Mouse (Mus musculus): ENCODE measurements around the gene Nfic.

Gene Nfic

DNA sequence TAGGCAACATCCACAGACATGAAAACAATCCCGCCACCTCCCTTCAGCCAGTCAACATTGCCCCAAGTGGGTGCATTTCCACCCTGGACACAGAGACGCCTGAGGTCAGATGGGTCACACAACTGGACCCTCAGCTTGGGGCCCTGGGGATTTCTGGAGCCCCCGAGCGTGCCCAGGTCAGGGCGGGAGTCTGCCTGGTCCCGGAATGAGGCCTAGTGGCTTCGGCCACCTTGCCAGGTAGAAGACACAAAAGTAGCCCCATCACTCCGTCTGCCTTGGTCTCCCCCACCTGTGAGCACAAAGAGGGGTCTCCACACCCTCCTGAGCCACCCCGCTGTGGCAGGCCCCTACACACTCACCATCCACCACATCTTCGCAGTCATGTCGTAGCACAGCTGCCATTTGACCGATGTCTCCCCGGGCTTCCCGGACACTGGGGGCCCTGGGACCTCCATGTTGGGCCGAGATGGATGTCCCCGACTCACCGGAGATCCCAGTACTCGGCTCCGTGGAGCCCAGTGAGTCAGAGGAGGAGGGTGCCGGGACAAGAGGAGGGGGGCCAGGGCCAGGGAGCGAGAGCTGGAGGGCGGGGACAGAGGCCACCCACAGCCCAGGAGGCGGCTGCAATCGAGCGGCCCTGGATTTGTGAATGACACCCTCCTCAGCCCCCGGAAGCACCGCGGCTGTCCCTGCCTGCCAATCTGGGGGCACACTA, at the start of gene Nfic:
Nfic (minus strand) TSS at position 455 of the 715 bp plus-strand sequence.
- DNase-seq (ENCODE audit: low read depth, low spot score): no peak

DNA sequence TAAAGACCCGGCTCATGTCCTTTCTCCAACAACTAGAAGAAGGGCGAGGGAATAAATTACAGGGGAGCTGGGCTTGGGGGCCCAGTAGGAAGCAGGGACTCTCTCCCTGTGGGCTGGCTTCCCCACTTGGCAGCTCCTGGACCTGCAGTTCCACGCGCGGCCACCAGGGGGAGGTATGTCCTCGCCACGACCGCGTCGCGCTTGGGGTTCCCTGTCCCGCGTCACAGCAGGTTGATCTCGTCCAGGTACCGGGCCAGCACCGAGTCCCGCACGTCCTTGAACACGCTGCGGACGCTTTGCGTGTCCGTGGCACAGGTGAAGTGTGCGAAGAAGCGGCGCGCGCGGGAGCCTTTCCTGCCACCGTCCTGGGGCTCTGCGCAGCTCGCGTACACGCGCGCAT, 47.2 kb upstream of the Nfic start:
- DNase-seq (ENCODE audit: low read depth, low spot score): peak; percentile 61

DNA sequence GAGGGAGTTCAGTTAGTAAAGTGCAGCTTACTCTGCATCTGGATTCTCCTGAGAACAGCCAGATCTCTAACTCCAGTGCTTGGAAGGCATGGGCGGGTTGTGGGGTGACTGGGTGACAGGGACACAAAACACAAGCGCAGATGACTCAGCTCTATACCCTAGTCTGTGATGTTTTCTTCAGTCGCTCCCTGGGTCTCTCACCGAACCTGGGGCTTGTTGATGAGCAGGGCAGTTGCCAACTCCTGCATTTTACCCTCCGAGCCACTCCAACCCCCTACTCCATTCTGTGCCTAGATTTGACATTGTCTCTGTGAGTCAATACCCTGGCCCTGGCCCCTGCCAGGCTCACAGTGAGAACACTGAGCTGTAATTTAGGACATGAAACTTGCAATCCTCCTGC, 46.4 kb upstream of the Nfic start:
- no peak for DNase-seq (ENCODE audit: low read depth, low spot score)

DNA sequence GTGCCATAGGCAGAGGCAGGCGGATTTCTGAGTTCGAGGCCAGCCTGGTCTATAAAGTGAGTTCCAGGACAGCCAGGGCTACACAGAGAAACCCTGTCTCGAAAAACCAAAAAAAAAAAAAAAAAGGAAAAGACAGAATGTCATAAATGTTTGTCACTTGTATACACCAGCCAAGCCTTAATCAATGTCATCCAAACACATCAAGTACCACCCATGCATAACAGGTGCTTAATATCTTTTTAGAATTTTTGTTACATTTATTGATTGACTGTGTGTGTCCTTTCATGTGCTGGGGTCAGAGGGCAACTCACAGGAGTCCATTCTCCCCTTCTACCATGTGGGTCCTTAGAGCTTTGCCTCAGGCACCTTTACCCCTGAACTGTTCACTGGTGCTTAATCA, 44.6 kb upstream of the Nfic start, which contains the start of gene S1pr4:
S1pr4 (minus strand) TSS at position 101 of the 400 bp plus-strand sequence.
- no peak for DNase-seq (ENCODE audit: low read depth, low spot score)

DNA sequence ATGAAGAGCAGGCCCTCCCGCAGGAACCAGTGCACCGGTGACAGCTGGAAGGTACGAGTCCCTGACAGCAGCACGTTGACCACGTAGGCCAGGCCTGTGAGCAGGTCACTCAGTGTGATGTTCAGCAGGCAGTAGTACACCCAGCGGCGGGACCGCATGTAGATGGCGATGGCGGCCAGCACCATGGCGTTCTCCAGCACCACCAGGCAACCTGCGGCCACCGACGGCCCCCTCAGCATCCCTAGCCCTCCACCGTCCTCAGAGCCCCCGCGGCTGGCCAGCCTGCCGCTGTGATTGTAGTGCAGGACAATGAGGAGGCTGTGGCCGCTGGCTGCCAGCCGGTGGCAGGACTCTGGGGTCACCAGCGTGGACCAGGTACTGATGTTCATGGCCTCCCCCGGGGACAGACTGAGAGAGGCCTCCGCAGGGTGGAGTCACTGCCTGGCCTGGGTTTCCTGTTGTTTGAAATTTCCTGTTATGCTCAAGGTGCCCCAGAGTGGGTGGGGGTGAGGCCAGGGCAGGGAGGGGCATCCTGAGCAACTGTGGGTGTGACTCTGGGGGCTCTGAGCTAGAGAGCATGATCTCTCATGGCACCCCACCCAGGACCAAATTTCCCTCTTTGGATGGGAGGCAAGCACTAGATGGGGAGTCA, 43.9 kb upstream of the Nfic start:
- DNase-seq (ENCODE audit: low read depth, low spot score): no peak

DNA sequence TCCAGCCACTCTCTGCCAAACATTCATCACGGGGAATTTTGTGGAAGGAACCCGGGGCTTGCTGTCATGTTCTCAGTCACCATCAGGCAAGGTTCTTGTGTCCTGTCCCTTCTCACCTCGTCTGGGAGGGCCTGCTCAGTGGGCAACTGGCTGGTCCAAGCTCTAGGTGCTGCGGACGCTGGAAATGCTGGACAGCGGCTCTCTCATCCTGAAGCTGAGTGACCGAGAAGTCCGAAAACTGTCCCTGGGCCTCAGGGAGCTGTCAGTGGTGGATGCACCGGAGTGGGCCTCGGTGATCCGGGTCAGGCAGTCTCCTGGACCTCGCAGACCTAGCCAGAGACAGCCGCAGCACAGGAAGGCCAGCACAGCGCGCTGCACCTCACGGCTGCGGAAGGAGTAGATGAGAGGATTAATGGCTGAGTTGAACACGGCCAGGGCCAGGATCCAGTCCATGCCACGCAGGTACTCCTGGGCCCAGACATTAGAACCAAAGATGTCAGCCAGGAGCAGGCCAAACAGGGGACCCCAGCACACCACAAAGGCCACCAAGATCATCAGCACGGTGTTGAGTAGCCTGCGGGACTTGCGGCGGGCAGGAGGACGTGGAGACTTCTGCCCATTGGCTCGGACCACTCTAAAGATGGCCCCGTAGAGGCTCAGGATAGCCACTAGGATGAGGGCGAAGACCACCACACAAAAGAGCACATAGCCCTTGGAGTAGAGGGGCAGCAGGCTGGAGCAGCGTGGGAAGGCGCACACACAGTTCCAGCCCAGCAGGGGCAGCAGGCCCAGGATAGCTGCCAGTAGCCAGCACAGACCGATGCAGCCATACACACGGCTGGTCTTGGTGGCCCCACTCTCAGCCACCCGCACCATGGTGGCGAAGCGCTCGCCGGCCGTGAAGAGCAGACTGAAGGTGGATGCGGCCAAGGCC, 43.1 kb upstream of the Nfic start:
- no peak for DNase-seq (ENCODE audit: low read depth, low spot score)

DNA sequence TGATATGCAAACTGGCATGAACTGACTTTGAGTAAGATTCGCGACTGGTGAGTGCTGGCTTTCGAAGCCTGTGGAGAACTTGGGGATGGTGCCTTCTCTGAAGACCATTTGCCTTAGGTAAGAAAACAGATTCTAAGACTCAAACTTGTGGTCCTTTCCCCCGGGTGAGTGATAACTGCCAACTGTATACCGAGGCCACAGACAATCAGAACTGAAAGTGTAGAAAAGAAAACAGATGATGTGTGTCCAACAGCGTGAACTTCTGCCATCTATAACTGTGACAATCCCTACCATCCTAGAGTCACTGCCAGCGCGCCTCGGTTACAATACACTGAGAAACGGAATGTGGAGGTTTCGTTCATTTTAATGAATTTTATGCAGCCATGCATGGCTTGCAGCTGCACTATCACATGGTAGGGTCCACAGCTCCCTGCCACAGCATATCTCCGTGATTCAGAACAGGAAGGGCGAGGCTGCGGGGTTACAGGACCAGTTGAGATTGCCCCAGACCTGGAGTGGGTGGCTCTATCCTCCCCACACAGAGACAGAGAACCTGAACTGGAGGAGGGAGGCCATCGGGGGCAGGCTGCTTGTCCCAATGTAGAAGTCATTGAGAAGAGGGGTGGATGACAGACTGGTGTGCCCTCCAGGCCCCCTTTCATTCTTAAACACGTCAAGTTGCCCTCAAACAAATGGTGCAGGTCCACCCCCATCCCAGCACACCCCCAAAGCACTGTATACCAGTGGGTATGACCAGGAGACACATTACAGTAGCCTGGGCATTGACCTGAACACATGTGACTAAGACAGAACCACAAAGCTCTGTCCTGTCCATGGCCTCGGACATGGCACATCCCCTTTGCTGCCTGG, 42.2 kb upstream of the Nfic start:
- DNase-seq (ENCODE audit: low read depth, low spot score): no peak

DNA sequence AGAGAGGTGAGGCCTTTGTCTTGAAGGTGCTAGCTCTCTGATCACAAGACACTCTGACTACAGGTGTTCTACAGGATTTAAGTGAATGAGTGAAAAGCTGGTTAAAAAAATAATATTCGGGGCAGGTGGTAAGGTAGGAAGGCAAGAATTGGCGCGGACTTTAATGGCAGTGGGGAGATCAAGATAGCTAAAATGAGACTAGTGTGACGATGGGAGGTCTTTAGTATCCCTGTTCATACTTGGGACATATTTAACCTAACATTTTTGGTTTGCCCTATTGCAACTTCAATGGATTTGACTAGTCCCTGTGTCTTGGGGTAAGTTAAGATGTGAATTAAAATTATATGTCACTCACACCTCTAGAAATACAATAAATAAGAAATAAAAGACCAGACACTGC, 41.5 kb upstream of the Nfic start:
- DNase-seq (ENCODE audit: low read depth, low spot score): no peak

DNA sequence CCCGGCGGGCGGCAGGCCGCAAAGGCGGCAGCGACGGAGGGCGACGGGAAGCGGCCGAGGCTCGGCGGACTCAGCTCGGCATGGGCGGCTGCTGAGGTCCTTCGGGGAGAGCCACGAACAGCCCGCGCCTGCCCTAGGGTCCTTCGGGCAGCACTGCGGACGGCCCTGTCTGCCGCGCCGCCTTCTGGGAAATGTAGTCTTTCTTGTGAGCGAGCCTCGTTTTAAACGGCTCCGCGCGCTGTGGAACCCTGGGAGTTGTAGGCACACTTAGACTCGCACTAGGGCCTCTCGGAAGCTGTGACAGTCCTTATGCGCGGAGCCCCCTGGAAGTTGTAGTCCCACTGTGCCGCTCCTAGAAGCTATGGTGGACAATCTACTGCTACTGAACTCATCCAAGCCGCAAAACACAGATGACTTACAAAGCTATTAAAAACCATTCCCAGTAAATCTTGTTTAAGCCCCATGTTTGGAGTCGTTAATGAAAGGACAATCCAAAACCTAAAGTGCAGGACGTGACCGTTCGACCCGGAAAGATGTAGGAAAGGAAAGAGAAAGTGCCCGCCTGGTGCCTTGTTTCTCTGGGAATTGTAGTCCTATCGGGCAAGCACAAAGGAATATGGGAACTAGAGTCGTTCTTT, 40.9 kb upstream of the Nfic start, which contains the start of gene Ncln:
Ncln (minus strand) TSS at position 129 of the 638 bp plus-strand sequence.
- DNase-seq (ENCODE audit: low read depth, low spot score): peak; percentile 99

DNA sequence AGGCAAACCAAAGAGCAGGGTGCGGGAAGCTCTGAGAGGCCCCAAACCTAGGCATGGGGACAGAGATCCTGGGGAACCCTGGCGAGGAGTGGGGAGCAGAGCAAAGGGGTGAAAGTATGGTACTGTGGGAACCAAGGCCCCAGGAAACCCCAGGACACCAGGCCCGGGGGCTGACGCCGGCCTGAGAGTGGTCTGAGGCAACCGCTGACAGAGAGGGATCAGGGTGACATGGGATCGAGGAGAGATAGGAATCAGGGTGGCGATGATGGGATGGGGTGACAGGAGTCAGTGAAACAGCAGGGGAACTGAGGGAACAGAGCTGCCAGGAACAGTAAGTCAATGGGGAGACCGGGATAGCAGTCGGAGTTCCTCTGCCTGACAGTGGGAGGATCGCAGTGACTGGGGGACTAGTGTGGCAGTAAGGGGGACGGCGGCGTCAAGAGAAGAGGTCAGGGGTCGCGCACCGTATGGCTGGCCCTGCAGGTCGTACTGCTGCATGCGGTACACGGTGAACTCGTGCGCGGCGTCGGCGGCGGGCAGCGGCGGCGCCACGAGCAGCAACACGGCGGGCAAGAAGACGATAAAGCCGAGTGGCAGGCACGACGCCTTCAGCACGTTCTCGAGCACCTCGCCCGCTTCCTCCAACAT, 40.3 kb upstream of the Nfic start:
- peak; percentile 20 for DNase-seq (ENCODE audit: low read depth, low spot score)

DNA sequence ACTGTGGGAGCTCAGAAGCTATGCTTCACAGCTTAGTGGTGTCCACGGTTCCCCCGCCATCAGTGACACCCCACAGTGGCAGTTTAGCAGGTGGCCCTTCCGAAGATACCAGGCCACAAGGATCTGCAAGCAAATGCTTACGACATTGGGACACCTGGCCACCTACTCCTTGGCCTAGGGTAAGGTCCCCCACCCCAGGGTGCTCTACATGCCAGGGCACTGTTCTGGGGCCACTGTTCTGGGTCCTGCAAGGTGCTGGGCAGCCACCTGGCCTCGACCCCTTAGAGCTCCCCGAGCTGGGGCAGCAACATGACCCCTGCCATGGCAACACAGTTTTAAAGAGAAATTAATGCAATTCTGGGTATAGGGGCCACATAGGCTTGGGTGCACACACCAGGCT, 39.7 kb upstream of the Nfic start:
- no peak for DNase-seq (ENCODE audit: low read depth, low spot score)

DNA sequence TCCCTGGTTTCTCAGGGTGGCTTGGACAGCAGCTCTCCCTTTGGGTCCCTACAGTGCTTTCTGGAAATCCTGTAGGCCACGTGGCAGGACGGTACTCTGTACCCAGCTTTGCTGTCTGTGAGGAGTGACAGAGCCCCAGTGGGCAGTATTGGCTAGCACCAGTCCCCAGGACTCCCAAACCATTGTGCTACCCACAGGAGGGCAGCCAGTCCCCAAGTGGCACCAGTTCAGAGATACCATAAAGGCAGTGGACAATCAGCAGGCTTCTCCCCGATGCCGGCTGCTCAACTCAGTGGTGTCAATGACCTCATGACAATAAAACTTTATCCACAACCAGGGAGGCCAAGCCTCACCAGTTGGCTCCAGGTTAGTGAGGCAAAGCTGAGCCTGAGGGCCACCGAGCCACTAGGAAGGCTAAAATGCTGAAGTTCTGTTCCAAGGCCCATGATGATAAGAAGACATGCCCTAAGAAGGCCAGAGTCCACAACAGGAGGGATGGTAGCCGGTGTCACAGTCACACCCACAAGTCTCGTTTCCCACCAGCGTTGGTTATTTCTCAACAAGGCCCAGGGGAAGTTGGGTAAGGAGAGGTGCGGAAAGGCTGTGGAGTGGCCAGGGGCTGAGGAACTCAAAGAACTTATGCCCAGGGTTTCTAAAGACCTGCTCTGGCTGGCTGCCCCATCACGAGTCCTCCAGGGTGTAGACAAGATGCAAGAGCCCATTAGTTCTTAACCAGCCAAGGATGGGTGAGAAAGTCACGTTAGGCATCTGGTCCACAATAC, 39.0 kb upstream of the Nfic start:
- no peak for DNase-seq (ENCODE audit: low read depth, low spot score)

DNA sequence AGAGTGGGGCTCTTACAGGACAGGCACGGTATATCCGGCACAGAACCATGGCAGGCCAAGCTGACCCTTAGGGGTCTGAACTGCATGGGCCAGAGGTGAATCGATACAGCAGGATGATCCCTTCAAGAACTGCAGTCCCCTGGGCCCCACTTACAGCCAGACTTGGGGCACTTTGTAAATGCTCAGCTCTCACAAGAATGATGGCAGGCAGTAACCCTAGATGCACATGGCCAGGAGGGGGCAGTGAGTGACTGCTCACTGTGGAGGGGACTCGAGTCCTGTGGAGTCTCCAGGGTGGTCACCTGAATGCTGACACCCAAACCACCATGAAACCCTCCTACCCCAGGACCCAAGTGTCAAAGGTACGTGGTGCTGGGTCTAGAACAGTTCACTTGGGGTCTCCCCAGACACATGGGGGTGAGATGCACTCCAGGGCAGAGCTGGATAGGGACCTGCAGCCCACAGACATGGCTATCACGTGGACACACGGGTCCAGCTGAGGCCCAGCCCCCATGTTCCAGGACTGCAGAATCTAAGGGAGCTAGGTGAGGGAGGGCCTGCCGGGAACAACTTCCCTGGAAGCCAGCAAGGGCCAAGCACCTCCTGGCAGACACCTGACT, 38.3 kb upstream of the Nfic start:
- peak; percentile 39 for DNase-seq (ENCODE audit: low read depth, low spot score)

DNA sequence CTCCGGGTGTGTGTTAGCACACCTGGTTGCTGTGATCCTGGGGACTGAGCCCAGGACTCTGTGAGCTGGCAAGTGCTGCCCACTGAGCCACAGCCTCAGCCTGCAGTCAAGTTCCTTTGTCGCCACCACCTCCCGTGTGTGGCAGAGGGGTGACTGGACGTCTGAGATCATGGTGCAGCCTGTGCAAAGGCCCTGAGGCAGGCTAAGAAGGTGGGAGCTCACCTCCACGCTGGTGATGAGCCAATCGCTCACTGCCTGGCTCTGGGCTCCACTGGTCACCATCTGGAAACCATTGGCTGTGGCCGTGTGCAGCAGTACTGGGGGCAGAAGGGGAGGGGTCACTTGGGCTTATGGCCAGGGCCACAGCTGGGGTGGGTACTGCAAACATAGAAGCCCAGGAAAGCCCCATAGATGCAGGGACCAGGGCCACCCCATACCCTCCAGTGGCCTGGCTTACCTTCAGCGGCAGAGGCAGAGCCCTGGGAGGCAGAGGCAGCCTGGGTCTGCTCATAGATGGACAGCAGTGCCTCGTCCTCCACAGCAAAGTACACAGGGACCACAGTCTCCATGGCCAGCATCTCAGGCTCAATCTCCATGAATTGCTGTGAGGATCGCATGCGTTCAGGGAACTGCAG, 37.3 kb upstream of the Nfic start:
- no peak for DNase-seq (ENCODE audit: low read depth, low spot score)

DNA sequence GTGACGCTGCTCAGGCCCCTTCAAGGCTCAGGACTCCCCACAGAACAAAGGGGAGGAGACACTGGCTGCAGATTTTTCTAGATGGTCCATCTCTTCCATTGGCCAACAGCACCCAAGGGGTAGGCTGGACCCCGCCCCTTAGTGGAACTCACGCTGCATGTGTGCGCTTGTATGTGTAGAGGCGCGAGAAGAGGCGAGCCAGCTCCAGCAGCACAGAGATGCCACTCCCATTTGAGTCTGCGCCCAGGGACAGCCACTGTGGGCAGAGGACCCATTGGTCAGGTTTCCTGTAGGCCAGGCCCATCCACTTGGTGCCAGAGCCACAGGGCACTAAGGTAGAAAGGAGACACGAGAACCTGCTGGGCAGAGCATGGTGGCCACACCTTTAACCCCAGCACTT, 35.6 kb upstream of the Nfic start:
- DNase-seq (ENCODE audit: low read depth, low spot score): no peak

DNA sequence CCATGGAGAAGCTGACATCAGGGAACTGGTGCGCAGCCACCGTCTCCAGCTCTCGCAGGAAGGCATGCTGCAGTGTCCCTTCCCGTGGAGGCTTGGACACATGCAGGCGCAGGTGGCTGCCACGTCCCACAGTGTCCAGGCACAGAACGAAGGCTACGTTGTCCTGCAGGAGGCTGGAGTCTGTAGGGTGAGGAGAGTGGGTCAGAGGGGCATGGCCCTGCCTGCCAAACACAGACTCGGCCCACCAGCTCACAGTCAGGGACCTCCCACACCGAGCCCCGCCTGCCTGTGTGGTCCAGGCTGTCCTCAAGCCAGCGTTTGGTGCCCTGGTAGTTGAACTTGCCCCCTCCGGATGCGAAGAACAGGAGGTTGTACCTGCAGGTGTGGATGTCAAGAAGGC, 34.5 kb upstream of the Nfic start:
- DNase-seq (ENCODE audit: low read depth, low spot score): no peak

DNA sequence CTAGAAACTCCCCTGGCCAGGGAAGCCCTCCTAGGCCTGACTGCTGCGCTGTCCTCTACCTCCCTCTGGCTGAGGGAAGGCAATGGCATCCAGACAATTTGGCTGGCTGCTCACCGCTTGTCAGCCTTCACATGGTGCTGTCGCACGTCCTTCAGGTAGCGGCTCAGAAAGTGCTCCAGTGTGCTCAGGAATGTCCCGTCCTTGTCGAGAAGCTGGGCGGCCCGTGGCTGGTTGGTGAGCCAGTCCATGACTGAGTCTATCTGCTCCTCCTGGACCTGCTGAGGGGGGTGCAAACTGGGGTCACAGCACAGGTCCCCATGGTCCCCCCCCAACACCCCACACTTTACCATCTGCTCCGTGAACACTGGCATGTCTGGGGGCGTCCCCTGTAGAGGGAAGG, 32.6 kb upstream of the Nfic start:
- no peak for DNase-seq (ENCODE audit: low read depth, low spot score)

DNA sequence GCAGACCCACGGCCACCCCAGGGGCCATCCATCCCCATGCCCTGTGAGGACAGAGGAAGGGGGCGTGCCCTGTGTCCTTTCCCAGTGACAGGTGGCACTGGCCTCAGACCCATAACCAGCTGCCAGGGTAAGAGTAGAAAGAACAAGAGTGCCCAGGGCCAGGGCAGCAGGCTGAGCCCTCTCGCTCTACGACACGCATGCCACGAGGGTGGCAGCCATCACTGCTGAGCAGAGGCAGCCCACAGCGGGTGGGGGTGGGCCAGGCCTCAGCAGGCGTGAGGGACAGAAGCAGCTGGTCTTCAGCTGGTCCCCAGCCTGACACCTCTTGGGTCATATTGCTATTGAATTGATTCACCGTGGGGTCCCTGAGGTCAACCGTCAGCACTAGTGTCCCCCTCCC, 31.1 kb upstream of the Nfic start:
- no peak for DNase-seq (ENCODE audit: low read depth, low spot score)

Measured in 3T3-L1 (cell line).